Mouse (Mus musculus) forebrain, postnatal 0 days (tissue): ENCODE results near the gene Gnao1. TPM values are rescaled to one million over a fixed set of nuclear protein-coding genes. Genes with fewer than 3 reads are reported as not detected.

ENCODE experiments used
- ATAC-seq: fragments of 200-750 bp; cut with Nextera tagmentation; 2 replicates; pipeline ENCODE4 v1.8.0; 2017; ENCODE audit warnings: mild to moderate bottlenecking, moderate library complexity
- DNase-seq: peaks from one replicate; pipeline ENCODE4 v3.0.0-alpha.2; 2015
- H3K27ac ChIP-seq: fragments of 300-500 bp; sonication (generic); 2 replicates; pipeline ENCODE4 v1.5.1; 2014; ENCODE audit warnings: low read depth, mild to moderate bottlenecking, antibody characterized with exemption, low read length, moderate library complexity, mixed read lengths
- H3K27me3 ChIP-seq: fragments of 300-500 bp; sonication (generic); 2 replicates; pipeline ENCODE4 v1.6.1; 2014; ENCODE audit warnings: mild to moderate bottlenecking, low read length, mixed read lengths; ENCODE audit not compliant: insufficient read depth
- H3K36me3 ChIP-seq: fragments of 300-500 bp; sonication (generic); 2 replicates; pipeline ENCODE4 v1.6.1; 2014; ENCODE audit warnings: mild to moderate bottlenecking, moderate library complexity; ENCODE audit not compliant: insufficient read depth
- H3K4me1 ChIP-seq: fragments of 300-500 bp; sonication (generic); 2 replicates; pipeline ENCODE4 v1.6.1; 2014; ENCODE audit warnings: antibody characterized with exemption; ENCODE audit not compliant: insufficient read depth
- H3K4me2 ChIP-seq: fragments of 300-500 bp; sonication (generic); 2 replicates; pipeline ENCODE4 v1.6.1; 2014; ENCODE audit warnings: low read depth, mild to moderate bottlenecking, moderate library complexity
- H3K4me3 ChIP-seq: fragments of 300-500 bp; sonication (generic); 2 replicates; pipeline ENCODE4 v1.5.1; 2014; ENCODE audit warnings: low read depth, low read length, mixed read lengths
- H3K9ac ChIP-seq: fragments of 300-500 bp; sonication (generic); 2 replicates; pipeline ENCODE4 v1.6.1; 2014; ENCODE audit warnings: mild to moderate bottlenecking
- H3K9me3 ChIP-seq: fragments of 300-500 bp; sonication (generic); 2 replicates; pipeline ENCODE4 v1.6.1; 2016; ENCODE audit warnings: low read length
- CTCF ChIP-seq: sonication (generic); IDR thresholded peaks from 2 replicates; pipeline ENCODE4 v1.5.1; 2016; ENCODE audit warnings: antibody characterized with exemption, control low read depth, low read depth
- WGBS: fragments of 180-500 bp; shearing (Covaris S2); extraction: QIAGEN DNeasy Blood & Tissue Kit; methylation state at CpG from one replicate; pipeline ENCODE4 v1.1.7; 2014; 5-methylcytosine and 5-hydroxymethylcytosine counted together
- polyA plus RNA-seq: library from polyadenylated mRNA; unstranded; fragments of >200 nt; fragmentation: Nextera tagmentation; extraction: Ambion mirVana; gene quantifications from 2 replicates; pipeline ENCODE4 v1.2.1, GENCODE M21; 2015
- total RNA-seq: library from RNA; depleted of rRNA; stranded (reverse); fragments of >200 nt; gene quantifications from 2 replicates; pipeline ENCODE4 v1.2.3, GENCODE M21; 2014

The Gnao1 gene
- total and polyA plus RNA-seq, 2 experiments from 2014 or later: 301 to 314 TPM

- 0 out of 2 replicates have a peak, but pooled peaks cover 4% of the 10 kb centered on the region for H3K36me3 ChIP-seq
- peak overlapping the region; percentile 76 for H3K4me2 ChIP-seq
- peak; percentile 4 for ATAC-seq
- H3K9me3 ChIP-seq: no peaks in the 10 kb centered on the region
- 1% methylated on average over 35 of the region's 35 CpGs for WGBS
- H3K27me3 ChIP-seq: no peaks in the 10 kb centered on the region
- peaks cover 20% of the 10 kb centered on the region for H3K4me1 ChIP-seq
- peak overlapping the region; percentile 99 for H3K27ac ChIP-seq
- peak overlapping the region; percentile 91 for H3K4me3 ChIP-seq
- TF ChIP-seq CTCF: no peak
- H3K9ac ChIP-seq: peak overlapping the region; percentile 96
- DNase-seq: peak; percentile 80
These were observed 3.0 kb downstream of the Gnao1 start for GRCm38 (mm10) chr8:93812566-93813404.

- no peaks in the 10 kb centered on the region for H3K9me3 ChIP-seq
- peak overlapping the region; percentile 76 for H3K4me2 ChIP-seq
- 0 out of 2 replicates have a peak, but pooled peaks have one; percentile 22 for TF ChIP-seq CTCF
- WGBS: 3% methylated on average over 26 of the region's 26 CpGs
- DNase-seq (peak; percentile 93), ATAC-seq (peak; percentile 73)
- peak overlapping the region; percentile 96 for H3K9ac ChIP-seq
- H3K4me1 ChIP-seq: peaks cover 20% of the 10 kb centered on the region
- peak overlapping the region; percentile 99 for H3K27ac ChIP-seq
- H3K4me3 ChIP-seq: peak overlapping the region; percentile 91
- no peaks in the 10 kb centered on the region for H3K27me3 ChIP-seq
- peaks cover 10% of the 10 kb centered on the region; the same call in 1 of the 2 replicates for H3K36me3 ChIP-seq
These were observed 3.6 kb downstream of the Gnao1 start for GRCm38 (mm10) chr8:93813405-93813761.

GRCm38 (mm10) chr8:93814266-93814665 is 4.5 kb downstream of the Gnao1 start:
- ATAC-seq: no peak
- H3K27ac ChIP-seq: peak overlapping the region; percentile 62
- WGBS: 31% methylated on average over 6 of the region's 6 CpGs

GRCm38 (mm10) chr8:93816226-93816625 is 6.5 kb downstream of the Gnao1 start:
- Histone ChIP-seq H3K27me3 (no peaks in the 10 kb centered on the region), H3K9ac (no peak overlapping the region), H3K4me1 (peaks cover 20% of the 10 kb centered on the region), H3K4me3 (no peak overlapping the region), H3K4me2 (peak overlapping the region; percentile 15; the same call in 1 of the 2 replicates), H3K9me3 (no peaks in the 10 kb centered on the region), H3K27ac (no peak overlapping the region), H3K36me3 (peaks cover 29% of the 10 kb centered on the region; the same call in 1 of the 2 replicates)
- 60% methylated on average over 6 of the region's 6 CpGs for WGBS
- DNase-seq (no peak), ATAC-seq (no peak)
- no peak for TF ChIP-seq CTCF

More at GRCm38 (mm10) chr8:93814266-93814665, 4.5 kb downstream of the Gnao1 start:
- no peaks in the 10 kb centered on the region for H3K9me3 ChIP-seq
- peaks cover 18% of the 10 kb centered on the region; the same call in 1 of the 2 replicates for H3K36me3 ChIP-seq
- no peaks in the 10 kb centered on the region for H3K27me3 ChIP-seq
- peaks cover 20% of the 10 kb centered on the region for H3K4me1 ChIP-seq
- no peak for DNase-seq
- H3K4me2 ChIP-seq: peak overlapping the region; percentile 76
- TF ChIP-seq CTCF: no peak
- H3K4me3 ChIP-seq: peak overlapping the region; percentile 91
- peak overlapping the region; percentile 96 for H3K9ac ChIP-seq

- TF ChIP-seq CTCF: no peak
- Histone ChIP-seq H3K36me3 (peaks cover 36% of the 10 kb centered on the region; the same call in 1 of the 2 replicates), H3K27ac (no peak overlapping the region), H3K4me2 (no peak overlapping the region), H3K27me3 (no peaks in the 10 kb centered on the region), H3K4me1 (peaks cover 20% of the 10 kb centered on the region), H3K9me3 (no peaks in the 10 kb centered on the region), H3K4me3 (no peak overlapping the region), H3K9ac (no peak overlapping the region)
- DNase-seq (no peak), ATAC-seq (no peak)
- 100% methylated on average over 1 of the region's 1 CpGs for WGBS
These were observed 7.6 kb downstream of the Gnao1 start for GRCm38 (mm10) chr8:93817366-93817765.

- Histone ChIP-seq H3K36me3 (peaks cover 48% of the 10 kb centered on the region; the same call in 1 of the 2 replicates), H3K9ac (no peak overlapping the region), H3K27me3 (no peaks in the 10 kb centered on the region), H3K4me1 (peaks cover 12% of the 10 kb centered on the region; the same call in 1 of the 2 replicates), H3K27ac (no peak overlapping the region), H3K4me2 (no peak overlapping the region), H3K4me3 (no peak overlapping the region), H3K9me3 (no peaks in the 10 kb centered on the region)
- no peak for TF ChIP-seq CTCF
- DNase-seq (no peak), ATAC-seq (no peak)
- 74% methylated on average over 4 of the region's 4 CpGs for WGBS
These were observed 10.2 kb downstream of the Gnao1 start for GRCm38 (mm10) chr8:93819929-93820328.

GRCm38 (mm10) chr8:93821327-93821726 is 11.6 kb downstream of the Gnao1 start:
- no peaks in the 10 kb centered on the region for H3K27me3 ChIP-seq
- no peak overlapping the region for H3K27ac ChIP-seq
- H3K9me3 ChIP-seq: no peaks in the 10 kb centered on the region
- ATAC-seq: no peak; the same call in 1 of the 2 replicates
- peaks cover 50% of the 10 kb centered on the region; the same call in 1 of the 2 replicates for H3K36me3 ChIP-seq
- WGBS: 92% methylated on average over 7 of the region's 7 CpGs
- no peak overlapping the region for H3K4me3 ChIP-seq
- H3K4me2 ChIP-seq: no peak overlapping the region
- no peak overlapping the region for H3K9ac ChIP-seq
- TF ChIP-seq CTCF: no peak
- no peak for DNase-seq
- H3K4me1 ChIP-seq: 0 out of 2 replicates have a peak, but pooled peaks cover 7% of the 10 kb centered on the region
